Mouse (Mus musculus) neural tube, embryonic 15.5 days (tissue): ENCODE data around the gene Brap. TPM values are rescaled to one million over a fixed set of nuclear protein-coding genes. Genes with fewer than 3 reads are reported as not detected.

Source experiments
- ATAC-seq: fragments of 200-750 bp; cut with Nextera tagmentation; 2 replicates; pipeline ENCODE4 v1.8.0; 2017; ENCODE audit warnings: mild to moderate bottlenecking, moderate TSS enrichment, moderate library complexity; ENCODE audit not compliant: low FRiP score
- H3K27ac ChIP-seq: fragments of 300-500 bp; sonication (generic); replicated peaks from 2 replicates; pipeline ENCODE4 v1.5.1; 2015; ENCODE audit warnings: mild to moderate bottlenecking, inconsistent platforms
- H3K27me3 ChIP-seq: fragments of 300-500 bp; sonication (generic); replicated peaks from 2 replicates; pipeline ENCODE4 v1.6.1; 2015; ENCODE audit warnings: inconsistent platforms
- H3K36me3 ChIP-seq: fragments of 300-500 bp; sonication (generic); 2 replicates; pipeline ENCODE4 v1.6.1; 2015; ENCODE audit warnings: inconsistent platforms
- H3K4me1 ChIP-seq: fragments of 300-500 bp; sonication (generic); 2 replicates; pipeline ENCODE4 v1.6.1; 2015; ENCODE audit warnings: inconsistent platforms
- H3K4me2 ChIP-seq: fragments of 300-500 bp; sonication (generic); 2 replicates; pipeline ENCODE4 v1.6.1; 2015; ENCODE audit warnings: inconsistent platforms, mild to moderate bottlenecking, moderate library complexity
- H3K4me3 ChIP-seq: fragments of 300-500 bp; sonication (generic); replicated peaks from 2 replicates; pipeline ENCODE4 v1.5.1; 2015; ENCODE audit warnings: mild to moderate bottlenecking, inconsistent platforms
- H3K9ac ChIP-seq: fragments of 300-500 bp; sonication (generic); replicated peaks from 2 replicates; pipeline ENCODE4 v1.6.1; 2015; ENCODE audit warnings: mild to moderate bottlenecking, inconsistent platforms
- H3K9me3 ChIP-seq: fragments of 300-500 bp; sonication (generic); replicated peaks from 2 replicates; pipeline ENCODE4 v1.6.1; 2016; ENCODE audit warnings: inconsistent platforms
- WGBS: fragments of 180-500 bp; shearing (Covaris S2); methylation state at CpG from one replicate; pipeline ENCODE4 v1.1.7; 2015; ENCODE audit warnings: mixed read lengths; 5-methylcytosine and 5-hydroxymethylcytosine counted together
- polyA plus RNA-seq: library from polyadenylated mRNA; unstranded; fragments of >200 nt; fragmentation: Nextera tagmentation; extraction: Ambion mirVana; gene quantifications from 2 replicates; pipeline ENCODE4 v1.2.1, GENCODE M21; 2015

The Brap gene
- polyA plus RNA-seq, 1 experiment from 2014 or later, result 38.9 TPM

DNA sequence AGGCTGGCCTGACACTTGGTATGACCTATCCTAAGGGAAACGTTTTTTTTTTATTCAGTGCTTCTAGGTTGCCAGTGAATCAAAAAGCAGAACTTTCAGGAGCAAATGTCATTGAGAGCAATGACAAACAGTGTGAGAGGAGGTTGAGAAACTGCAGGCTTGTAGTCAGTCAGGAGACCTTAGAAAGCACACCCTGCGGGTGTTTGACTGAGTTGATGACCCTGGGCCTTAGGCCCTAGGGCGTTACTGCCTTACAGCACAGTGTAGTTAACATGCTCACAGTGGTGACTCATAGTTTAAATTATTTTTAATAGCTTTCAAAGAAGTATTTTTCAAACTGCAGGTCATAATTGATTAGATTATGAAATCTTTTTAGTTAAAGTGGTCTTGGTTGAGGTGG lies 61.5 kb downstream of the Brap start:
- no peak for ATAC-seq
- no peak overlapping the region for H3K4me3 ChIP-seq
- no peaks in the 10 kb centered on the region for H3K9me3 ChIP-seq
- H3K4me2 ChIP-seq, result no peak overlapping the region
- H3K4me1 ChIP-seq, result peaks cover 26% of the 10 kb centered on the region
- no peak overlapping the region for H3K27ac ChIP-seq
- H3K9ac ChIP-seq, result no peak overlapping the region
- H3K36me3 ChIP-seq, result 0 out of 2 replicates have a peak, but pooled peaks cover 3% of the 10 kb centered on the region
- 83% methylated on average over 3 of the region's 3 CpGs for WGBS
- H3K27me3 ChIP-seq, result no peaks in the 10 kb centered on the region

DNA sequence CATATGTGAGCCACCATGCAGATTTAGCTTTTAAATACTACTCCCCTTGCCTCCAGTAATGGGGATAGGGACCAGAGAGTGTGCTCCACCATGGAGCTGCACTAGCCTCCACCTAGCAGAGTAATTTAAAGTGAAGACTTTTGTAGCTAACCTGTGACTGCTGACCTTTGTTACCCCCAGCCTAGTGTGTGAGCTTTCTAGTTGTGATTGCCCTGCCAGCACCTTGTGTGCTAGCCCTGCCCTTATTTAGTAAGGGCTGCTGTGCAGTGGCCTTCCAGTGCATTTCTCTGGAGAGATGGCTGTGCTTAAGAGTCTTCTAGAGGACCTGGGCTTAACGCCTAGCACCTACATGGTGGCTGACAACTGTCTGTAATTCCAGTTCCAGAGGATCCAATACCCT lies 64.3 kb downstream of the Brap start:
- no peaks in the 10 kb centered on the region for H3K9me3 ChIP-seq

DNA sequence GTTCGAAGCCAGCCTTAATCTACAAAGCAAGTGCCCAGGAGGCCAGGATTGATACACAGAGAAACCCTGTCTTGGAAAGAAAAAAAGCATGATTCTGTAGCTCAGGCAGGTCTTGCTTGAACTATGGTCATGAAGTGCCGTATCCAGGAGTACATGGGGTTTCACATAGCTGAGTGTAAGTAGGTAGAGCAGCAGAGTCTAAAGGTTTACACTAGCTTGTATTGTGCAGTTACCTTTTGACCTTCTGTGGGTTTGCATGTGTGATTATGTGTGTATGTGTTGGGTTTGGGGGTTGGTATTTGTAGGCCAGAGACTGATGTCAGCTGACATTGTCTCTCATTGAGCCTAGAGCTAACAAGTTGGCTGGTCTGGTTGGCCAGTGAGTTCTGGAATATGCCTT lies 69.7 kb downstream of the Brap start:
- Histone ChIP-seq H3K27ac (no peak overlapping the region), H3K9ac (no peak overlapping the region), H3K9me3 (no peaks in the 10 kb centered on the region), H3K27me3 (no peaks in the 10 kb centered on the region), H3K4me1 (no peaks in the 10 kb centered on the region), H3K4me3 (no peak overlapping the region), H3K4me2 (no peak overlapping the region), H3K36me3 (no peaks in the 10 kb centered on the region)
- 99% methylated on average over 2 of the region's 2 CpGs for WGBS
- no peak for ATAC-seq

More for the DNA sequence above, 64.3 kb downstream of the Brap start:
- Histone ChIP-seq H3K4me2 (no peak overlapping the region), H3K36me3 (no peaks in the 10 kb centered on the region), H3K27ac (no peak overlapping the region), H3K4me1 (peaks cover 13% of the 10 kb centered on the region), H3K9ac (no peak overlapping the region), H3K27me3 (no peaks in the 10 kb centered on the region), H3K4me3 (no peak overlapping the region)
- 91% methylated on average over 1 of the region's 1 CpGs for WGBS
- ATAC-seq, result no peak

DNA sequence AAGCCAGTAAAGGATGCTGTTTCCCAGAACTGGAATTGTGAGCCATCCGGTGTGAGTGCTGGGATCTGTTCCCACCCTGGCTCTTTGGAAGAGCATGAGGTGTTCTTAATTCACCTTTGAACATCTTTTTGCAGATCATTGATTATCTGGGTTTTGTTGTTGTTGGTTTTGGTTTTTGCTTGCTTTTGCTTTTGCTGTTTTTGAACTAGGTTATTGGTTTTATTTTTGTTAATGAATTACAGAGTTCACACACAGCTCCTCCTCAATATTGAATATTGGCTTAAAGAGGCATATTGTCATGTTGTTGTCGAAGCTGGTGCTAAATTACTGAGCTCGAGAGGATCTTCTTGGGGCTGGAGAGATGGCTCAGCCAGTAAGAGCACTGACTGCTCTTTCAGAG lies 76.3 kb downstream of the Brap start:
- Histone ChIP-seq H3K4me1 (no peaks in the 10 kb centered on the region), H3K36me3 (no peaks in the 10 kb centered on the region), H3K9ac (no peak overlapping the region), H3K9me3 (no peaks in the 10 kb centered on the region), H3K27ac (no peak overlapping the region), H3K27me3 (no peaks in the 10 kb centered on the region), H3K4me3 (no peak overlapping the region), H3K4me2 (no peak overlapping the region)
- WGBS, result 92% methylated on average over 3 of the region's 3 CpGs
- no peak for ATAC-seq

Other genes starting within 250 kb of the Brap start
- gene Tmem116, start 208.7 kb upstream of the Brap start, polyA plus RNA-seq, result 1.8 TPM in 2 replicates
- 183 and 192 TPM in 2 replicates for gene Erp29, start 208.1 kb upstream of the Brap start, polyA plus RNA-seq
- 0.06 TPM in 1 of 2 replicates, not detected in the other for gene Adam1b, start 157.1 kb upstream of the Brap start, polyA plus RNA-seq
- 3.7 and 4.6 TPM in 2 replicates for gene Adam1a, start 115.1 kb upstream of the Brap start, polyA plus RNA-seq
- gene Gm42878, start 115.1 kb upstream of the Brap start, polyA plus RNA-seq, result not detected in 2 replicates
- gene Mapkapk5, start 114.7 kb upstream of the Brap start, polyA plus RNA-seq, result 65.4 and 65.5 TPM in 2 replicates
- gene Aldh2, start 66.7 kb upstream of the Brap start, polyA plus RNA-seq, result 131 and 148 TPM in 2 replicates
- gene Acad12, start 41.6 kb upstream of the Brap start, polyA plus RNA-seq, result 1.7 and 1.8 TPM in 2 replicates
- 0.91 and 1.8 TPM in 2 replicates for gene Acad10, start within 50 bp of the Brap start, polyA plus RNA-seq
- 70.2 and 100 TPM in 2 replicates for gene Atxn2, start 50.8 kb downstream of the Brap start, polyA plus RNA-seq
- gene Sh2b3, start 177.1 kb downstream of the Brap start, polyA plus RNA-seq, result 7.5 and 9.4 TPM in 2 replicates
- gene Pheta1, start 188.4 kb downstream of the Brap start, polyA plus RNA-seq, result 33.0 and 34.7 TPM in 2 replicates